Mouse (Mus musculus): ENCODE data around the gene Gm6614.

DNA sequence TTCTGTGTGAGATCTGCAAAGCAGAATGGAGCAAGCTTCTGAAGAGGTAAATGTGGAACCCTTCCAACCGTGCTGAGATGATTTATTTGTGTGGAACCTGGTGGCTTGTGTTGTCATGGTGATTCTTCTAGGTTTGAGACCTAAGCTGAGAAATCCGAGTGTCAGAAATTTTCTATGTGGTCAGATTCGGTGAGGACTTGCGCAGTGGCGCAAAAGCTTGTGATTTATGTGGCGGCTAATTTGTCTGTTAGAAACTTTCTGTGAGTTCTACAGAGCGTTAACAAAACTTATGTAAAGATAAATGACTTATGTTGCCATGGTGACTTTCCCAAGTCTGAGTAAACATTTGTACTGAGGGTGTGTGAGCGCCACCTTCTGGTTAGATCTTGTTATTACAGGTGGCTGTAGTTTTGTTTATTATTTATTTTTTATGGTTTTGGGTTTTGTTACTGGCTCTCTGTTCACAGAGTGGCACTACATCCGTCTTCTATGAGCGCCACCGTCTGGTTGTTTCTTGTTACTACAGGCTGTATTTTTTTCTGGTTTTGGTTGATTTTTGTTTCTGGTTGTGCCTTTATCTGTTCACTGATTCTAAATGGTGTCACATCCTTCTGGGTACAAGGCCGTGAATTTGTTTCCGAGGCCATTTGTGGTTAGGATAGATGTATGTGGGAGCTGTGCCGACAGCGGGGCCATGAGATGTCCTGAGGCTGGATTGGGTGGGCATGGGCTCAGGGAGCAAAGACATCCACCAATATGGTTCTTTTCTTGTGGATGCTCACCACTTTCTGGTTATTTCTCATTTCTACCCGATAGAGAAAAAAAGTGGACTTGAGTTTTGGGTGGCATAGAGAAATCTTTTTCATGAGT, 29.3 kb upstream of the Gm6614 start:
- TF ChIP-seq CTCF (IDR thresholded peaks at IDR 0.05; ENCODE audit: borderline replicate concordance, insufficient read depth, low read length) (no peak), POLR2A (IDR thresholded peaks at IDR 0.05; ENCODE audit: low read depth, low read length) (no peak)
